Mouse (Mus musculus) layer of hippocampus, adult 11-12 months (tissue): ENCODE measurements around the gene Rasal2.
A peak's percentile ranks its signal among the peaks of the same experiment; 100 is the strongest.

Experiments
- DNase-seq: peaks from one replicate; pipeline ENCODE4 v3.0.0; 2022; ENCODE audit warnings: low spot score

The Rasal2 gene

GRCm38 (mm10) chr1:157412454-157413369 lies at the start of gene Rasal2:
Gene Rasal2, minus strand, starts transcription at chr1:157412595.
- peak; percentile 96 for DNase-seq

GRCm38 (mm10) chr1:157461276-157461675 lies 48.9 kb upstream of the Rasal2 start:
- DNase-seq, result no peak

GRCm38 (mm10) chr1:157459904-157460303 lies 47.5 kb upstream of the Rasal2 start:
- DNase-seq, result no peak

- DNase-seq, result peak; percentile 71
Measured at GRCm38 (mm10) chr1:157458421-157459208, 46.2 kb upstream of the Rasal2 start, which contains the start of gene Cryzl2. Gene Cryzl2, plus strand, starts transcription at chr1:157458577.

GRCm38 (mm10) chr1:157457789-157458188 lies 45.4 kb upstream of the Rasal2 start:
- DNase-seq, result no peak

- DNase-seq, result no peak
Measured at GRCm38 (mm10) chr1:157454876-157455275, 42.5 kb upstream of the Rasal2 start.

- no peak for DNase-seq
Measured at GRCm38 (mm10) chr1:157452759-157453549, 40.6 kb upstream of the Rasal2 start.

GRCm38 (mm10) chr1:157452284-157452683 lies 39.9 kb upstream of the Rasal2 start:
- DNase-seq, result no peak

- DNase-seq, result no peak
Measured at GRCm38 (mm10) chr1:157449981-157450636, 37.7 kb upstream of the Rasal2 start.

- DNase-seq, result no peak
Measured at GRCm38 (mm10) chr1:157449532-157449931, 37.1 kb upstream of the Rasal2 start.

GRCm38 (mm10) chr1:157448805-157449188 lies 36.4 kb upstream of the Rasal2 start:
- DNase-seq, result no peak

GRCm38 (mm10) chr1:157448164-157448804 lies 35.9 kb upstream of the Rasal2 start:
- DNase-seq, result no peak

GRCm38 (mm10) chr1:157447142-157447541 lies 34.7 kb upstream of the Rasal2 start:
- DNase-seq, result no peak

GRCm38 (mm10) chr1:157446325-157446724 lies 33.9 kb upstream of the Rasal2 start:
- peak; percentile 89 for DNase-seq

GRCm38 (mm10) chr1:157445398-157445910 lies 33.1 kb upstream of the Rasal2 start:
- no peak for DNase-seq

GRCm38 (mm10) chr1:157444632-157445300 lies 32.4 kb upstream of the Rasal2 start:
- no peak for DNase-seq

- no peak for DNase-seq
Measured at GRCm38 (mm10) chr1:157443723-157444561, 31.5 kb upstream of the Rasal2 start.

GRCm38 (mm10) chr1:157443026-157443722 lies 30.8 kb upstream of the Rasal2 start:
- DNase-seq, result peak; percentile 71
